Mouse (Mus musculus): ENCODE results near the gene Shank2.

- TF ChIP-seq POLR2A (IDR thresholded peaks at IDR 0.05; ENCODE audit: low read depth, low read length) (no peak), CTCF (IDR thresholded peaks at IDR 0.05; ENCODE audit: extremely low read depth, insufficient read length, insufficient replicate concordance, low read depth, low read length) (no peak)
Observed at GRCm38 (mm10) chr7:144411967-144412906, 410.5 kb downstream of the Shank2 start.

Data from small intestine, adult 2 months (tissue).